Mouse (Mus musculus): ENCODE measurements around the gene Spag16. TPM values are rescaled to one million over a fixed set of nuclear protein-coding genes. Genes with fewer than 3 reads are reported as not detected.

Spag16 gene
- total and polyA plus RNA-seq, 2 experiments from 2014 or later, result 2.5 to 4.7 TPM

GRCm38 (mm10) chr1:69867776-69868175 is 41.0 kb downstream of the Spag16 start:
- no peaks in the 10 kb centered on the region for H3K9me3 ChIP-seq (ENCODE audit: low read length)
- no peaks in the 10 kb centered on the region for H3K4me1 ChIP-seq (ENCODE audit: insufficient read depth)
- no peaks in the 10 kb centered on the region for H3K27me3 ChIP-seq (ENCODE audit: insufficient read depth, low read length)
- ATAC-seq (no peak), DNase-seq (no peak)
- no peak overlapping the region for H3K9ac ChIP-seq
- no peak for TF ChIP-seq CTCF (IDR thresholded peaks at IDR 0.05; ENCODE audit: low read depth)
- H3K4me3 ChIP-seq (ENCODE audit: low read depth, low read length), result no peak overlapping the region
- H3K36me3 ChIP-seq (ENCODE audit: insufficient read depth), result no peaks in the 10 kb centered on the region
- no peak overlapping the region for H3K27ac ChIP-seq (ENCODE audit: low read depth, low read length)
- H3K4me2 ChIP-seq (ENCODE audit: low read depth), result no peak overlapping the region
- 52% methylated on average over 4 of the region's 4 CpGs for WGBS

- 33% methylated on average over 3 of the region's 3 CpGs for WGBS
- DNase-seq (no peak), ATAC-seq (no peak)
- Histone ChIP-seq H3K4me2 (ENCODE audit: low read depth) (no peak overlapping the region), H3K9me3 (ENCODE audit: low read length) (no peaks in the 10 kb centered on the region), H3K27ac (ENCODE audit: low read depth, low read length) (no peak overlapping the region), H3K36me3 (ENCODE audit: insufficient read depth) (no peaks in the 10 kb centered on the region), H3K9ac (no peak overlapping the region), H3K27me3 (ENCODE audit: insufficient read depth, low read length) (no peaks in the 10 kb centered on the region), H3K4me3 (ENCODE audit: low read depth, low read length) (no peak overlapping the region), H3K4me1 (ENCODE audit: insufficient read depth) (no peaks in the 10 kb centered on the region)
- no peak for TF ChIP-seq CTCF (IDR thresholded peaks at IDR 0.05; ENCODE audit: low read depth)
Observed at GRCm38 (mm10) chr1:69956606-69957005, 129.8 kb downstream of the Spag16 start.

- Histone ChIP-seq H3K27ac (ENCODE audit: low read depth, low read length) (no peak overlapping the region), H3K4me2 (ENCODE audit: low read depth) (no peak overlapping the region), H3K4me3 (ENCODE audit: low read depth, low read length) (no peak overlapping the region), H3K27me3 (ENCODE audit: insufficient read depth, low read length) (no peaks in the 10 kb centered on the region), H3K4me1 (ENCODE audit: insufficient read depth) (no peaks in the 10 kb centered on the region), H3K9me3 (ENCODE audit: low read length) (no peaks in the 10 kb centered on the region), H3K9ac (no peak overlapping the region), H3K36me3 (ENCODE audit: insufficient read depth) (no peaks in the 10 kb centered on the region)
- ATAC-seq (no peak), DNase-seq (peak; percentile 50)
- TF ChIP-seq CTCF (IDR thresholded peaks at IDR 0.05; ENCODE audit: low read depth), result peak; percentile 59
Observed at GRCm38 (mm10) chr1:69996874-69997273, 170.1 kb downstream of the Spag16 start.

- no peaks in the 10 kb centered on the region for H3K27me3 ChIP-seq (ENCODE audit: insufficient read depth, low read length)
- no peak overlapping the region for H3K27ac ChIP-seq (ENCODE audit: low read depth, low read length)
- no peak overlapping the region for H3K4me3 ChIP-seq (ENCODE audit: low read depth, low read length)
- H3K4me1 ChIP-seq (ENCODE audit: insufficient read depth), result no peaks in the 10 kb centered on the region
- 67% methylated on average over 3 of the region's 3 CpGs for WGBS
- no peak for ATAC-seq
- no peak overlapping the region for H3K9ac ChIP-seq
- H3K9me3 ChIP-seq (ENCODE audit: low read length), result no peaks in the 10 kb centered on the region
- no peak overlapping the region for H3K4me2 ChIP-seq (ENCODE audit: low read depth)
- TF ChIP-seq CTCF (IDR thresholded peaks at IDR 0.05; ENCODE audit: low read depth), result no peak
- no peak for DNase-seq
- no peaks in the 10 kb centered on the region for H3K36me3 ChIP-seq (ENCODE audit: insufficient read depth)
Observed at GRCm38 (mm10) chr1:70012991-70013390, 186.2 kb downstream of the Spag16 start.

DNA sequence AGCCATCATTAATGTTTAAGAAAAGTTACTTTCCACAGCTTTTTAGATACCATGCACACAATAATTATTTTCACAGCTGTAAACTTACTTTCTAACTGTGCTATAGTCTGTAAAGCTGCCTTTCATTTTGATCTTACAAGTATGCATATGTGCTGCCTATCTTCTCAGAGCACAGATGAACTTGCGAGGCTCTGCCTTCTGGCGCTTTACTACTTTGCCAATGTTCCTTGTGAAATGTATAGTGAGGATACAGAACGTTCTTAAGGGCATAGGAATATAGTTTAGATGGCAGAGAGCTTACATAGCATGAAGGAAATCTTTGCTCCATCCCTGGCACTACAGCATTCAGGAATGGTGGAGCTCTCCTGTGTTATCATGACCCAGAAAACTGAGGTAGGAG is 210.6 kb downstream of the Spag16 start:
- H3K27me3 ChIP-seq (ENCODE audit: insufficient read depth, low read length), result no peaks in the 10 kb centered on the region
- no peak overlapping the region for H3K4me2 ChIP-seq (ENCODE audit: low read depth)
- ATAC-seq, result peak; percentile 90
- H3K4me1 ChIP-seq (ENCODE audit: insufficient read depth), result no peaks in the 10 kb centered on the region
- no peaks in the 10 kb centered on the region for H3K9me3 ChIP-seq (ENCODE audit: low read length)
- WGBS, result 77% methylated on average over 3 of the region's 3 CpGs
- TF ChIP-seq CTCF (IDR thresholded peaks at IDR 0.05; ENCODE audit: low read depth), result no peak
- H3K9ac ChIP-seq, result no peak overlapping the region
- no peak overlapping the region for H3K4me3 ChIP-seq (ENCODE audit: low read depth, low read length)
- no peaks in the 10 kb centered on the region for H3K36me3 ChIP-seq (ENCODE audit: insufficient read depth)
- DNase-seq, result peak; percentile 63
- peak overlapping the region; percentile 17; the same call in 1 of the 2 replicates for H3K27ac ChIP-seq (ENCODE audit: low read depth, low read length)

DNA sequence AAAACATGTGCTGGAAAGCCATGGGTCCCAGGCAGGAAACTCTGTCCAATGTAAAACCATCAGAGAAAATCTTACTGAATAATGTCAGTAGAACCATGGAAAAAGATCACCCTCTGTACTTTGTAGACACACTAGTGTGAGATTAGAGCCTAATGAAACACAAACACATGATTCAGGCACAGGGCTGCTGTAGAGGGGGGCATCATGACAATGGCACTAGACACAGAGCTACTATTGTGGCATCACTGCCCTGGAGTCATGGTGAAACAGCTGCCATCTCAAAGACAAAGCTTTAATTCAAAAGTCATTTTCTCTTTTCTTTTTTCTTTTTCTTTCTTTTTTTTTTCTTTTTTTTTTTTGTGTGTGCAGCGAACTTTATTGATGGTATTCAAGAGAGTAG is 240.6 kb downstream of the Spag16 start:
- H3K4me3 ChIP-seq (ENCODE audit: low read depth, low read length), result no peak overlapping the region
- no peaks in the 10 kb centered on the region for H3K4me1 ChIP-seq (ENCODE audit: insufficient read depth)
- no peak for TF ChIP-seq CTCF (IDR thresholded peaks at IDR 0.05; ENCODE audit: low read depth)
- ATAC-seq (no peak), DNase-seq (no peak)
- H3K4me2 ChIP-seq (ENCODE audit: low read depth), result no peak overlapping the region
- H3K9me3 ChIP-seq (ENCODE audit: low read length), result no peaks in the 10 kb centered on the region
- WGBS, result 58% methylated on average over 1 of the region's 1 CpGs
- no peak overlapping the region for H3K27ac ChIP-seq (ENCODE audit: low read depth, low read length)
- H3K9ac ChIP-seq, result no peak overlapping the region
- H3K36me3 ChIP-seq (ENCODE audit: insufficient read depth), result no peaks in the 10 kb centered on the region
- no peaks in the 10 kb centered on the region for H3K27me3 ChIP-seq (ENCODE audit: insufficient read depth, low read length)

- no peak overlapping the region for H3K9ac ChIP-seq
- DNase-seq (no peak), ATAC-seq (no peak)
- no peaks in the 10 kb centered on the region for H3K9me3 ChIP-seq (ENCODE audit: low read length)
- H3K36me3 ChIP-seq (ENCODE audit: insufficient read depth), result no peaks in the 10 kb centered on the region
- H3K4me3 ChIP-seq (ENCODE audit: low read depth, low read length), result no peak overlapping the region
- no peak overlapping the region for H3K4me2 ChIP-seq (ENCODE audit: low read depth)
- TF ChIP-seq CTCF (IDR thresholded peaks at IDR 0.05; ENCODE audit: low read depth), result no peak
- H3K4me1 ChIP-seq (ENCODE audit: insufficient read depth), result no peaks in the 10 kb centered on the region
- no peak overlapping the region for H3K27ac ChIP-seq (ENCODE audit: low read depth, low read length)
- 43% methylated on average over 6 of the region's 6 CpGs for WGBS
- H3K27me3 ChIP-seq (ENCODE audit: insufficient read depth, low read length), result no peaks in the 10 kb centered on the region
Observed at GRCm38 (mm10) chr1:70073440-70073839, 246.7 kb downstream of the Spag16 start.

DNA sequence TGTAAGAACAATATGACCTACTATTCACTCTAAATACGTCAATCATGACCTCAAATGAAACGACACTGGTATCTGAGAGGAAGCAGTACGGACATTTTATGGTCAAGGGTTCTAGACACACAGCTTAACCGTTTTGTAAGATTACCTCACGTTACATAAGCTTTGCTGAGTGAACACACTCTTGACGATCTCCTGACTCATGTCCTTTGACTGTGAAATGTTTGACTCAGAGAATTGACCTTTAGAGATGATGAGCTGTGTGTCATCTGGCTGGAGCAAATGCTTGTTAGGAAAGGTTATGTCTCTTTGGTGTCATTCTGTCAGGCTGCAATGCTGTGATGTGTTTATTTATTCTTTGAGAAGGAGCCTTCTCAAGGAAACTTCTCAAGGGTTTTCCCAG is 252.0 kb downstream of the Spag16 start:
- no peak for ATAC-seq
- TF ChIP-seq CTCF (IDR thresholded peaks at IDR 0.05; ENCODE audit: low read depth), result no peak

More for the DNA sequence above, 252.0 kb downstream of the Spag16 start:
- Histone ChIP-seq H3K9ac (no peak overlapping the region), H3K9me3 (ENCODE audit: low read length) (no peaks in the 10 kb centered on the region), H3K27me3 (ENCODE audit: insufficient read depth, low read length) (no peaks in the 10 kb centered on the region), H3K36me3 (ENCODE audit: insufficient read depth) (no peaks in the 10 kb centered on the region), H3K4me2 (ENCODE audit: low read depth) (no peak overlapping the region), H3K4me1 (ENCODE audit: insufficient read depth) (no peaks in the 10 kb centered on the region), H3K27ac (ENCODE audit: low read depth, low read length) (no peak overlapping the region), H3K4me3 (ENCODE audit: low read depth, low read length) (no peak overlapping the region)
- DNase-seq, result no peak
- 84% methylated on average over 6 of the region's 6 CpGs for WGBS

Data from forebrain, postnatal 0 days (tissue).